Mouse (Mus musculus) liver, embryonic 14.5 days (tissue): ENCODE measurements around the gene Gm42417. TPM values are rescaled to one million over a fixed set of nuclear protein-coding genes. Genes with fewer than 3 reads are reported as not detected.

ENCODE experiments used
- ATAC-seq: fragments of 200-750 bp; cut with Nextera tagmentation; 2 replicates; pipeline ENCODE4 v1.8.0; 2017; ENCODE audit warnings: moderate number of reproducible peaks, mild to moderate bottlenecking, moderate library complexity; ENCODE audit not compliant: insufficient read depth
- DNase-seq, 3 experiments: peaks; one replicate each; pipeline ENCODE4 v3.0.0-alpha.2; 2012 to 2013; ENCODE audit warnings: low read depth in 3 of 3, low spot score in 3 of 3
- H3K27ac ChIP-seq: fragments of 300-500 bp; sonication (generic); 2 replicates; pipeline ENCODE4 v1.5.1; 2014; ENCODE audit warnings: moderate library complexity, mild to moderate bottlenecking, control low read depth, inconsistent platforms
- H3K27me3 ChIP-seq: fragments of 300-500 bp; sonication (generic); 2 replicates; pipeline ENCODE4 v1.6.1; 2014; ENCODE audit warnings: mild to moderate bottlenecking, low read length, moderate library complexity; ENCODE audit not compliant: control insufficient read depth, insufficient read depth
- H3K36me3 ChIP-seq: fragments of 300-500 bp; sonication (generic); replicated peaks from 2 replicates; pipeline ENCODE4 v1.6.1; 2014; ENCODE audit warnings: low read depth; ENCODE audit not compliant: control insufficient read depth, insufficient read depth
- H3K4me1 ChIP-seq, 2 experiments: fragments of 200-500 bp in 1 of 2; fragments of 300-500 bp in 1 of 2; sonication (generic) in 1 of 2; replicated peaks; 2 replicates each; pipeline ENCODE4 v1.6.1; 2012 to 2014; ENCODE audit warnings: antibody characterized with exemption in 1 of 2, inconsistent platforms in 1 of 2, low read length in 1 of 2; ENCODE audit not compliant: control insufficient read depth in 2 of 2, insufficient read depth in 2 of 2
- H3K4me2 ChIP-seq: fragments of 300-500 bp; sonication (generic); 2 replicates; pipeline ENCODE4 v1.6.1; 2014; ENCODE audit warnings: low read depth, mild to moderate bottlenecking, control low read depth, moderate library complexity
- H3K4me3 ChIP-seq, 2 experiments: fragments of 200-500 bp in 1 of 2; fragments of 300-500 bp in 1 of 2; sonication (generic) in 1 of 2; 2 replicates each; pipeline ENCODE4 v1.5.1; 2012 to 2014; ENCODE audit warnings: low read depth in 2 of 2, low read length in 2 of 2, mild to moderate bottlenecking in 2 of 2, control low read depth in 1 of 2, inconsistent platforms in 1 of 2, moderate library complexity in 1 of 2; ENCODE audit not compliant: insufficient read depth in 1 of 2
- H3K9ac ChIP-seq: fragments of 300-500 bp; sonication (generic); replicated peaks from 2 replicates; pipeline ENCODE4 v1.6.1; 2014; ENCODE audit warnings: mild to moderate bottlenecking, control low read depth, moderate library complexity
- H3K9me3 ChIP-seq: fragments of 300-500 bp; sonication (generic); 2 replicates; pipeline ENCODE4 v1.6.1; 2016; ENCODE audit warnings: low read length, mixed read lengths; ENCODE audit not compliant: control insufficient read depth
- CTCF ChIP-seq: IDR thresholded peaks from 2 replicates; pipeline ENCODE4 v1.5.1; 2016; ENCODE audit warnings: antibody characterized with exemption, low read depth, control low read depth
- EP300 ChIP-seq: IDR thresholded peaks from 2 replicates; pipeline ENCODE4 v1.6.1; 2016; ENCODE audit warnings: antibody characterized with exemption, low read depth
- WGBS: fragments of 180-500 bp; shearing (Covaris S2); extraction: QIAGEN DNeasy Blood & Tissue Kit; methylation state at CpG from one replicate; pipeline ENCODE4 v1.1.7; 2014; ENCODE audit not compliant: insufficient replicate concordance; 5-methylcytosine and 5-hydroxymethylcytosine counted together
- polyA plus RNA-seq, 2 experiments: library from polyadenylated mRNA; depleted of rRNA in 1 of 2; stranded (reverse) in 1 of 2; unstranded in 1 of 2; fragments of >200 nt; fragmentation: Nextera tagmentation in 1 of 2; extraction: Ambion mirVana in 1 of 2; gene quantifications; 2 replicates each; pipeline versions ENCODE4 v1.2.1 to v1.2.3; 2012 to 2014

The Gm42417 gene
- polyA plus RNA-seq, 2 experiments, result not detected

GRCm38 (mm10) chr1:36581260-36581659, 42.0 kb upstream of the Gm42417 start:
- WGBS, result 58% methylated on average over 5 of the region's 5 CpGs
- H3K9ac ChIP-seq, result no peak overlapping the region
- no peaks in the 10 kb centered on the region for H3K27me3 ChIP-seq
- TF ChIP-seq EP300 (no peak), CTCF (no peak)
- no peak for ATAC-seq
- H3K4me3 ChIP-seq, result no peak overlapping the region
- no peak overlapping the region for H3K27ac ChIP-seq
- H3K4me2 ChIP-seq, result no peak overlapping the region
- H3K36me3 ChIP-seq, result no peaks in the 10 kb centered on the region
- DNase-seq, result no peak
- H3K4me1 ChIP-seq, result peaks cover 4 to 15% of the 10 kb centered on the region in 2 experiments
- no peaks in the 10 kb centered on the region for H3K9me3 ChIP-seq

GRCm38 (mm10) chr1:36580384-36581207, 41.4 kb upstream of the Gm42417 start:
- ATAC-seq (peak; percentile 93), DNase-seq (peak; percentile 30 to 41 (median 38))
- no peaks in the 10 kb centered on the region for H3K36me3 ChIP-seq
- peaks cover 4 to 15% of the 10 kb centered on the region in 2 experiments for H3K4me1 ChIP-seq
- no peak for TF ChIP-seq CTCF
- 0 out of 2 replicates have a peak, but pooled peaks have one; percentile 7 for TF ChIP-seq EP300
- 7% methylated on average over 17 of the region's 17 CpGs for WGBS
- no peaks in the 10 kb centered on the region for H3K27me3 ChIP-seq
- H3K9ac ChIP-seq, result 0 out of 2 replicates have a peak overlapping the region, but pooled peaks have one; percentile 1
- H3K9me3 ChIP-seq, result no peaks in the 10 kb centered on the region
- no peak overlapping the region for H3K27ac ChIP-seq
- peak overlapping the region; percentile 56 for H3K4me2 ChIP-seq
- H3K4me3 ChIP-seq, result peak overlapping the region; percentile 19 to 21

- no peaks in the 10 kb centered on the region for H3K36me3 ChIP-seq
- peaks cover 4 to 15% of the 10 kb centered on the region in 2 experiments for H3K4me1 ChIP-seq
- H3K4me2 ChIP-seq, result peak overlapping the region; percentile 56
- no peak for DNase-seq
- no peak overlapping the region for H3K9ac ChIP-seq
- H3K27me3 ChIP-seq, result no peaks in the 10 kb centered on the region
- TF ChIP-seq CTCF, result no peak
- ATAC-seq, result 0 out of 2 replicates have a peak, but pooled peaks have one; percentile 12
- no peaks in the 10 kb centered on the region for H3K9me3 ChIP-seq
- H3K4me3 ChIP-seq, result peak overlapping the region in 1 of 2 experiments; percentile 21; a peak in 2 of 4 replicates
- H3K27ac ChIP-seq, result no peak overlapping the region
- WGBS, result 54% methylated on average over 6 of the region's 6 CpGs
These were observed 40.8 kb upstream of the Gm42417 start for GRCm38 (mm10) chr1:36579974-36580383.

- peaks cover 4 to 15% of the 10 kb centered on the region in 2 experiments for H3K4me1 ChIP-seq
- no peak overlapping the region for H3K9ac ChIP-seq
- 54% methylated on average over 6 of the region's 6 CpGs for WGBS
- H3K36me3 ChIP-seq, result no peaks in the 10 kb centered on the region
- DNase-seq (no peak), ATAC-seq (no peak)
- no peak overlapping the region for H3K4me3 ChIP-seq
- no peak for TF ChIP-seq EP300
- TF ChIP-seq CTCF, result no peak
- H3K27ac ChIP-seq, result no peak overlapping the region
- H3K27me3 ChIP-seq, result no peaks in the 10 kb centered on the region
- H3K9me3 ChIP-seq, result no peaks in the 10 kb centered on the region
- no peak overlapping the region for H3K4me2 ChIP-seq
These were observed 37.9 kb upstream of the Gm42417 start for GRCm38 (mm10) chr1:36576991-36577675.

- Histone ChIP-seq H3K4me3 (no peak overlapping the region), H3K36me3 (no peaks in the 10 kb centered on the region), H3K4me2 (no peak overlapping the region), H3K9me3 (no peaks in the 10 kb centered on the region), H3K9ac (no peak overlapping the region), H3K27me3 (no peaks in the 10 kb centered on the region), H3K27ac (no peak overlapping the region), H3K4me1 (peaks cover 4 to 6% of the 10 kb centered on the region in 2 experiments; a peak in 3 of 4 replicates)
- 44% methylated on average over 6 of the region's 6 CpGs for WGBS
- no peak for ATAC-seq
- TF ChIP-seq EP300 (no peak), CTCF (no peak)
- DNase-seq, result no peak
These were observed 36.1 kb upstream of the Gm42417 start for GRCm38 (mm10) chr1:36575347-36575746.
